Mouse (Mus musculus) G1E (cell line): ENCODE measurements at regions not wholly inside any gene's neighbourhood (a gene's known extent, or its start where the extent isn't known, plus 50 kb on each side); places are given as distances from the start of the nearest gene placed in this dataset.

Source experiments
- ATAC-seq: 2 replicates; pipeline ENCODE4 v1.8.0; 2016; ENCODE audit warnings: mild to moderate bottlenecking; ENCODE audit not compliant: insufficient number of reproducible peaks, poor library complexity, low FRiP score, severe bottlenecking; ENCODE audit errors: extremely low read depth
- DNase-seq: peaks from one replicate; pipeline ENCODE4 v3.0.0; 2012; ENCODE audit warnings: low spot score
- H3K27me3 ChIP-seq: 2 replicates; pipeline ENCODE4 v1.6.1; 2012; ENCODE audit warnings: mild to moderate bottlenecking, low read length, inconsistent platforms; ENCODE audit not compliant: insufficient read depth
- H3K36me3 ChIP-seq: replicated peaks from 2 replicates; pipeline ENCODE3; 2012; ENCODE audit warnings: mild to moderate bottlenecking, inconsistent platforms
- H3K4me1 ChIP-seq: 2 replicates; pipeline ENCODE4 v1.6.1; 2012; ENCODE audit warnings: low read depth, low read length, inconsistent platforms, mixed read lengths; ENCODE audit not compliant: insufficient read depth
- H3K4me3 ChIP-seq: 2 replicates; pipeline ENCODE4 v1.5.1; 2012; ENCODE audit warnings: low read depth, mild to moderate bottlenecking, inconsistent platforms, low read length, moderate library complexity, mixed read lengths
- H3K9me3 ChIP-seq: replicated peaks from 2 replicates; pipeline ENCODE4 v1.6.1; 2012; ENCODE audit warnings: inconsistent platforms
- CTCF ChIP-seq: IDR thresholded peaks from 2 replicates; pipeline ENCODE4 v1.5.1; 2012; ENCODE audit warnings: low read depth, low read length, inconsistent platforms, mixed read lengths
- GATA1 ChIP-seq: IDR thresholded peaks from 2 replicates; pipeline ENCODE4 v1.6.1; 2012; ENCODE audit warnings: borderline replicate concordance, low read length, inconsistent platforms, mixed read lengths
- GATA2 ChIP-seq: IDR thresholded peaks from 2 replicates; pipeline ENCODE4 v1.6.1; 2012; ENCODE audit warnings: low read depth, low read length, inconsistent platforms, borderline replicate concordance
- POLR2AphosphoS5 ChIP-seq: IDR thresholded peaks from 2 replicates; pipeline ENCODE4 v1.6.1; 2012; ENCODE audit warnings: low read depth, low read length, inconsistent platforms; ENCODE audit not compliant: insufficient replicate concordance
- TAL1 ChIP-seq: conservative IDR thresholded peaks from 2 replicates; pipeline ENCODE4 v1.6.1; 2012; ENCODE audit warnings: low read depth, low read length, inconsistent platforms, mixed read lengths

GRCm38 (mm10) chr1:88996657-88997056 is 73.6 kb upstream of the Sh3bp4 start:
- Histone ChIP-seq H3K9me3 (peaks cover 80% of the 10 kb centered on the region), H3K27me3 (no peaks in the 10 kb centered on the region), H3K4me3 (no peak overlapping the region), H3K4me1 (no peaks in the 10 kb centered on the region), H3K36me3 (no peaks in the 10 kb centered on the region)
- DNase-seq (no peak), ATAC-seq (no peak)
- no peak for TF ChIP-seq GATA2
- TF ChIP-seq GATA1 = no peak
- no peak for TF ChIP-seq TAL1
- TF ChIP-seq CTCF = no peak
- no peak for TF ChIP-seq POLR2AphosphoS5

DNA sequence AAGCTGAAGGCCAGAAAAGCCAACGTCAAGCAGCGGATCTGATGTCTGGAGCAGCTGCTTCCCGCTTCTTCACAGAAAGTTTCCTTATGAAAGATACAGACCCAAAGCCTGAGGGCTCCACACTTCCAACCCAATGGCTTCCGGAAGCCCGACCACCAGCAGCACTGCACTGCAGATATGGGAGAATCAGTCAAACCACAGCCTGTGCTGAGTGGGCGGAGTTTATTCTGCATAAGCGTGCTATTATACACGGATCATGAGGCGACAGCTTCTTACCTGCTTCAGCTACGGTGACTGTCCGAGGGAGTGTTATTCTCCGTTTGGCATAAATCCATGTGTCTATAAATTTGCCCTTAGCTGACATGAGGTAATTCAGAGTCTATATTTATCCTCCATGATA is 72.4 kb upstream of the Sh3bp4 start:
- DNase-seq (no peak), ATAC-seq (no peak)
- Histone ChIP-seq H3K4me1 (no peaks in the 10 kb centered on the region), H3K27me3 (no peaks in the 10 kb centered on the region), H3K9me3 (peaks cover 76% of the 10 kb centered on the region), H3K36me3 (no peaks in the 10 kb centered on the region), H3K4me3 (no peak overlapping the region)
- TF ChIP-seq TAL1 = no peak
- TF ChIP-seq CTCF = no peak
- TF ChIP-seq POLR2AphosphoS5 = no peak
- TF ChIP-seq GATA2 = no peak
- TF ChIP-seq GATA1 = no peak

- DNase-seq = no peak
- Histone ChIP-seq H3K27me3 (no peaks in the 10 kb centered on the region), H3K4me3 (no peak overlapping the region), H3K36me3 (no peaks in the 10 kb centered on the region), H3K4me1 (no peaks in the 10 kb centered on the region), H3K9me3 (peaks cover 64% of the 10 kb centered on the region)
- ATAC-seq = no peak
- TF ChIP-seq TAL1 = no peak
- no peak for TF ChIP-seq GATA1
- no peak for TF ChIP-seq POLR2AphosphoS5
- no peak for TF ChIP-seq GATA2
- TF ChIP-seq CTCF = no peak
Observed at GRCm38 (mm10) chr1:89002326-89002725, 67.9 kb upstream of the Sh3bp4 start.

GRCm38 (mm10) chr1:89003752-89004151 is 66.5 kb upstream of the Sh3bp4 start:
- TF ChIP-seq POLR2AphosphoS5 (no peak), TAL1 (no peak), GATA1 (no peak), GATA2 (no peak), CTCF (no peak)
- Histone ChIP-seq H3K4me3 (no peak overlapping the region), H3K9me3 (peaks cover 70% of the 10 kb centered on the region), H3K36me3 (no peaks in the 10 kb centered on the region), H3K27me3 (no peaks in the 10 kb centered on the region), H3K4me1 (no peaks in the 10 kb centered on the region)
- ATAC-seq = no peak
- DNase-seq = no peak

- DNase-seq (no peak), ATAC-seq (no peak)
- Histone ChIP-seq H3K9me3 (peaks cover 62% of the 10 kb centered on the region), H3K27me3 (no peaks in the 10 kb centered on the region), H3K4me3 (no peak overlapping the region), H3K36me3 (no peaks in the 10 kb centered on the region), H3K4me1 (no peaks in the 10 kb centered on the region)
- no peak for TF ChIP-seq CTCF
- no peak for TF ChIP-seq GATA2
- no peak for TF ChIP-seq TAL1
- TF ChIP-seq POLR2AphosphoS5 = no peak
- no peak for TF ChIP-seq GATA1
Observed at GRCm38 (mm10) chr1:89007476-89007875, 62.7 kb upstream of the Sh3bp4 start.

DNA sequence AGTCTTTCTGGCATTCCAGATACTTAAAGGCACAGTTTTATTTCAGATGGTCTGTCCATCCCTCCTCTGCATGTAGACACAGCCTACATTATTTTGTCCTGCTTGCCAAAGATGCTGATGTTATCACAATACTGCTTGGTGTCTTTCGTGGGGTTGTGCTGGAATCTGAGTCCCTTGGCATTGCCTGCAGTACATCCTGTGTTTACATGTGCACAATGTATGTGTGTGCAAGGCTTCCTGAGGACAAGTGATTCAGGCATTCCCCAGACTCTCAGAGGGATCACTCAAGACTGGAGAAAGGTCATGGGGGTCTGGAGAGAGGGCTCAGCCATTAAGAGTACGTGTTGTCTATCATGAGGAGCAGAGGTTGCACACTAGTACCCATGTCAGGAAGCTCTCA is 60.0 kb upstream of the Sh3bp4 start:
- H3K4me3 ChIP-seq = no peak overlapping the region
- ATAC-seq (no peak), DNase-seq (no peak)
- H3K36me3 ChIP-seq = no peaks in the 10 kb centered on the region
- peaks cover 70% of the 10 kb centered on the region for H3K9me3 ChIP-seq
- no peak for TF ChIP-seq GATA2
- TF ChIP-seq GATA1 = no peak
- no peak for TF ChIP-seq POLR2AphosphoS5
- no peak for TF ChIP-seq CTCF
- TF ChIP-seq TAL1 = no peak
- H3K27me3 ChIP-seq = no peaks in the 10 kb centered on the region
- H3K4me1 ChIP-seq = no peaks in the 10 kb centered on the region

DNA sequence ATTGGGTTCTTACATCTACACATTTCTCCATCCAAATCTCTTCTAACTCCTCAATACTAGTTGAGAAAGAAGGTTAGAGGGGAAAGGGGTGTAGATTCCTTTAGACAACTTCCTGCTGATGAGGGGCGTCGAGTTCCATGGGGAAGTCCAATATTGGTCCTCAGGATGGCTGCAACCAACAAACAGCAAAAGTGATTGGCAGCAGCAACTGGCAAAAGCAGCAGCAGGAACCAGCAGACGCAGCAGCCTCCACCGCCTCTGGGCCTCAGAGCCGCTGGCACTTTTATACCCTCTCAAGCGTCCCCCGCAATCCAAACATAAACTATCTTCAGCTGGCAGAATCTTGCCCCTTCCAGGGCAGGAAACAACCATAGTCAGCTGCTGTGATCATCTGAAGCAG is 58.8 kb upstream of the Sh3bp4 start:
- H3K4me1 ChIP-seq = no peaks in the 10 kb centered on the region
- H3K4me3 ChIP-seq = no peak overlapping the region
- TF ChIP-seq GATA2 = no peak
- no peak for TF ChIP-seq TAL1
- no peak for TF ChIP-seq CTCF
- no peak for TF ChIP-seq POLR2AphosphoS5
- no peak for TF ChIP-seq GATA1
- DNase-seq = no peak
- H3K36me3 ChIP-seq = no peaks in the 10 kb centered on the region
- no peak for ATAC-seq
- H3K9me3 ChIP-seq = peaks cover 71% of the 10 kb centered on the region
- no peaks in the 10 kb centered on the region for H3K27me3 ChIP-seq
